Mouse (Mus musculus) embryonic facial prominence, embryonic 12.5 days (tissue): ENCODE results near the gene Ypel5. TPM values are rescaled to one million over a fixed set of nuclear protein-coding genes. Genes with fewer than 3 reads are reported as not detected.

ENCODE experiments used
- ATAC-seq: fragments of 200-750 bp; cut with Nextera tagmentation; 2 replicates; pipeline ENCODE4 v1.8.0; 2017; ENCODE audit not compliant: insufficient number of reproducible peaks, insufficient read depth, low FRiP score, low TSS enrichment
- H3K27ac ChIP-seq: fragments of 300-500 bp; sonication (generic); 2 replicates; pipeline ENCODE4 v1.5.1; 2016; ENCODE audit warnings: mild to moderate bottlenecking
- H3K27me3 ChIP-seq: fragments of 300-500 bp; sonication (generic); 2 replicates; pipeline ENCODE4 v1.6.1; 2016; ENCODE audit warnings: mild to moderate bottlenecking, moderate library complexity
- H3K36me3 ChIP-seq: fragments of 300-500 bp; sonication (generic); 2 replicates; pipeline ENCODE4 v1.6.1; 2016; ENCODE audit warnings: mild to moderate bottlenecking
- H3K4me1 ChIP-seq: fragments of 300-500 bp; sonication (generic); 2 replicates; pipeline ENCODE4 v1.6.1; 2016
- H3K4me2 ChIP-seq: fragments of 300-500 bp; sonication (generic); replicated peaks from 2 replicates; pipeline ENCODE4 v1.6.1; 2016; ENCODE audit warnings: mild to moderate bottlenecking, moderate library complexity
- H3K4me3 ChIP-seq: fragments of 300-500 bp; sonication (generic); 2 replicates; pipeline ENCODE4 v1.5.1; 2016; ENCODE audit warnings: mild to moderate bottlenecking
- H3K9ac ChIP-seq: fragments of 300-500 bp; sonication (generic); 2 replicates; pipeline ENCODE4 v1.6.1; 2016; ENCODE audit warnings: mild to moderate bottlenecking, moderate library complexity
- H3K9me3 ChIP-seq: fragments of 300-500 bp; sonication (generic); 2 replicates; pipeline ENCODE4 v1.6.1; 2016; ENCODE audit warnings: mild to moderate bottlenecking, moderate library complexity
- WGBS: fragments of 180-500 bp; shearing (Covaris S2); methylation state at CpG from one replicate; pipeline ENCODE4 v1.1.7; 2016; 5-methylcytosine and 5-hydroxymethylcytosine counted together
- polyA plus RNA-seq: library from polyadenylated mRNA; unstranded; fragments of >200 nt; fragmentation: Nextera tagmentation; extraction: Ambion mirVana; gene quantifications from 2 replicates; pipeline ENCODE4 v1.2.1, GENCODE M21; 2016

Gene Ypel5
- polyA plus RNA-seq, 1 experiment from 2014 or later = 47.9 TPM

GRCm38 (mm10) chr17:72891556-72891955 lies 55.3 kb downstream of the Ypel5 start:
- ATAC-seq = no peak
- H3K9me3 ChIP-seq = no peaks in the 10 kb centered on the region
- no peak overlapping the region for H3K4me2 ChIP-seq
- H3K4me3 ChIP-seq = no peak overlapping the region
- H3K27ac ChIP-seq = no peak overlapping the region
- no peaks in the 10 kb centered on the region for H3K4me1 ChIP-seq
- H3K27me3 ChIP-seq = no peaks in the 10 kb centered on the region
- H3K36me3 ChIP-seq = no peaks in the 10 kb centered on the region
- H3K9ac ChIP-seq = no peak overlapping the region
- 90% methylated on average over 6 of the region's 6 CpGs for WGBS

GRCm38 (mm10) chr17:72895506-72895905 lies 59.3 kb downstream of the Ypel5 start:
- Histone ChIP-seq H3K4me2 (no peak overlapping the region), H3K27me3 (no peaks in the 10 kb centered on the region), H3K9me3 (no peaks in the 10 kb centered on the region), H3K4me1 (no peaks in the 10 kb centered on the region), H3K4me3 (no peak overlapping the region), H3K36me3 (no peaks in the 10 kb centered on the region), H3K9ac (no peak overlapping the region), H3K27ac (no peak overlapping the region)
- ATAC-seq = no peak
- 85% methylated on average over 3 of the region's 3 CpGs for WGBS

GRCm38 (mm10) chr17:72897076-72897475 lies 60.8 kb downstream of the Ypel5 start:
- no peaks in the 10 kb centered on the region for H3K27me3 ChIP-seq
- WGBS = 88% methylated on average over 7 of the region's 7 CpGs
- no peak overlapping the region for H3K27ac ChIP-seq
- no peaks in the 10 kb centered on the region for H3K36me3 ChIP-seq
- no peaks in the 10 kb centered on the region for H3K4me1 ChIP-seq
- no peak for ATAC-seq
- no peak overlapping the region for H3K4me3 ChIP-seq
- no peak overlapping the region for H3K9ac ChIP-seq
- no peaks in the 10 kb centered on the region for H3K9me3 ChIP-seq
- no peak overlapping the region for H3K4me2 ChIP-seq

- H3K27ac ChIP-seq = no peak overlapping the region
- H3K9me3 ChIP-seq = no peaks in the 10 kb centered on the region
- H3K4me2 ChIP-seq = no peak overlapping the region
- H3K4me1 ChIP-seq = no peaks in the 10 kb centered on the region
- no peak overlapping the region for H3K4me3 ChIP-seq
- no peak for ATAC-seq
- no peak overlapping the region for H3K9ac ChIP-seq
- WGBS = 67% methylated on average over 5 of the region's 5 CpGs
- no peaks in the 10 kb centered on the region for H3K27me3 ChIP-seq
- H3K36me3 ChIP-seq = no peaks in the 10 kb centered on the region
These were observed 61.7 kb downstream of the Ypel5 start for GRCm38 (mm10) chr17:72897961-72898360.

GRCm38 (mm10) chr17:72898775-72899174 lies 62.5 kb downstream of the Ypel5 start:
- no peaks in the 10 kb centered on the region for H3K9me3 ChIP-seq
- H3K27ac ChIP-seq = no peak overlapping the region
- H3K9ac ChIP-seq = no peak overlapping the region
- no peak overlapping the region for H3K4me3 ChIP-seq
- no peaks in the 10 kb centered on the region for H3K4me1 ChIP-seq
- WGBS = 71% methylated on average over 3 of the region's 3 CpGs
- H3K27me3 ChIP-seq = no peaks in the 10 kb centered on the region
- H3K36me3 ChIP-seq = no peaks in the 10 kb centered on the region
- ATAC-seq = no peak
- H3K4me2 ChIP-seq = no peak overlapping the region

Other genes with a start within 250 kb of the Ypel5 start
- 1.0 and 1.4 TPM in 2 replicates for gene Alk, start 231.8 kb upstream of the Ypel5 start, polyA plus RNA-seq
- gene Lbh, start 81.9 kb downstream of the Ypel5 start, polyA plus RNA-seq = 2.1 and 2.6 TPM in 2 replicates